In genomic region chr10:70186136-70186535, GRCm38 (mm10) we compare ENCODE assay signal across 8 mouse cellular contexts. TPM values are rescaled to one million over a fixed set of nuclear protein-coding genes. Genes with fewer than 3 reads are reported as not detected.
DNase-seq lines count a peak whose midpoint lies in the region; ATAC-seq and TF ChIP-seq lines count a peak whose summit lies in the region.

No protein-coding gene starts in this region.

- 0 out of 2 replicates have a peak, but pooled peaks cover 9% of the 10 kb centered on the region for H3K4me1 ChIP-seq in kidney, postnatal 0 days (replicated peaks; ENCODE audit: insufficient read depth, low read length)
- H3K4me1 ChIP-seq in kidney, embryonic 15.5 days = peaks cover 28% of the 10 kb centered on the region
- H3K4me1 ChIP-seq in intestine, embryonic 16.5 days (ENCODE audit: control insufficient read depth, insufficient read depth, low read length) = peaks cover 9% of the 10 kb centered on the region; the same call in 1 of the 2 replicates

- H3K4me2 ChIP-seq in kidney, postnatal 0 days (ENCODE audit: low read length) = no peak overlapping the region
- no peak overlapping the region for H3K4me2 ChIP-seq in kidney, embryonic 15.5 days
- no peak overlapping the region for H3K4me2 ChIP-seq in intestine, embryonic 16.5 days (ENCODE audit: low read depth, low read length)

- no peak overlapping the region for H3K27ac ChIP-seq in kidney, postnatal 0 days
- no peak overlapping the region for H3K27ac ChIP-seq in kidney, embryonic 15.5 days
- H3K27ac ChIP-seq in intestine, embryonic 16.5 days (ENCODE audit: low read length) = no peak overlapping the region

- no peaks in the 10 kb centered on the region for H3K27me3 ChIP-seq in kidney, postnatal 0 days (ENCODE audit: insufficient read depth, low read length)
- no peaks in the 10 kb centered on the region for H3K27me3 ChIP-seq in kidney, embryonic 15.5 days
- no peaks in the 10 kb centered on the region for H3K27me3 ChIP-seq in intestine, embryonic 16.5 days (replicated peaks; ENCODE audit: control insufficient read depth, insufficient read depth, low read length)

- TF ChIP-seq CTCF in kidney, postnatal 0 days (IDR thresholded peaks at IDR 0.05; ENCODE audit: low read depth) = peak; percentile 77

- no peak for DNase-seq in cerebellum, adult 11 months
- DNase-seq in kidney, postnatal 0 days (ENCODE audit: low spot score) = peak; percentile 61
- peak; percentile 22 for DNase-seq in MN1 (ENCODE audit: low spot score)
- DNase-seq in naive thymus-derived CD4-positive, alpha-beta T cell, adult 2 months (ENCODE audit: low read depth) = peak; percentile 21

- peaks cover 23% of the 10 kb centered on the region for H3K36me3 ChIP-seq in kidney, postnatal 0 days (ENCODE audit: insufficient read depth, low read length)
- H3K36me3 ChIP-seq in kidney, embryonic 15.5 days = peaks cover 67% of the 10 kb centered on the region
- peaks cover 10% of the 10 kb centered on the region for H3K36me3 ChIP-seq in intestine, embryonic 16.5 days (ENCODE audit: control insufficient read depth, insufficient read depth, low read length)

- H3K4me3 ChIP-seq in kidney, postnatal 0 days (replicated peaks; ENCODE audit: low read depth, low read length) = no peak overlapping the region
- H3K4me3 ChIP-seq in kidney, embryonic 15.5 days (replicated peaks) = no peak overlapping the region
- no peak overlapping the region for H3K4me3 ChIP-seq in intestine, embryonic 16.5 days (ENCODE audit: low read length)

- H3K9me3 ChIP-seq in kidney, postnatal 0 days (replicated peaks; ENCODE audit: low read length) = no peaks in the 10 kb centered on the region
- H3K9me3 ChIP-seq in kidney, embryonic 15.5 days (replicated peaks) = no peaks in the 10 kb centered on the region
- H3K9me3 ChIP-seq in intestine, embryonic 16.5 days (ENCODE audit: control insufficient read depth, low read length) = no peaks in the 10 kb centered on the region

- ATAC-seq in cerebellum, adult (ENCODE audit: insufficient number of reproducible peaks, low FRiP score, low TSS enrichment) = peak; percentile 37; the same call in 1 of the 2 replicates
- no peak; the same call in 1 of the 2 replicates for ATAC-seq in kidney, postnatal 0 days (replicated peaks; ENCODE audit: low FRiP score, low read depth)
- ATAC-seq in kidney, embryonic 15.5 days (replicated peaks; ENCODE audit: low FRiP score) = no peak
- 0 out of 2 replicates have a peak, but pooled peaks have one; percentile 26 for ATAC-seq in intestine, embryonic 16.5 days
- no peak for ATAC-seq in inflammation-experienced regulatory T-cells, adult 6 months

- WGBS in kidney, postnatal 0 days = 68% methylated on average over 9 of the region's 9 CpGs
- 67% methylated on average over 9 of the region's 9 CpGs for WGBS in kidney, embryonic 15.5 days
- 70% methylated on average over 9 of the region's 9 CpGs for WGBS in intestine, embryonic 16.5 days

- H3K9ac ChIP-seq in kidney, postnatal 0 days (ENCODE audit: low read depth, low read length) = no peak overlapping the region
- H3K9ac ChIP-seq in kidney, embryonic 15.5 days = no peak overlapping the region
- no peak overlapping the region for H3K9ac ChIP-seq in intestine, embryonic 16.5 days (ENCODE audit: low read depth, low read length)

RNA-seq across cellular contexts. Expression of gene Mrln, which starts 18.3 kb away (rescaled TPM):
- polyA plus RNA-seq in kidney, postnatal 0 days (2015; fragmentation: Nextera tagmentation; extraction: Ambion mirVana) = 6.0 and 9.8 TPM in 2 replicates
- polyA plus RNA-seq in kidney, embryonic 15.5 days (2015; fragmentation: Nextera tagmentation; extraction: Ambion mirVana) = 7.2 and 8.0 TPM in 2 replicates
- 0.65 and 0.95 TPM in 2 replicates for polyA plus RNA-seq in intestine, embryonic 16.5 days (2015; fragmentation: Nextera tagmentation; extraction: Ambion mirVana)
- not detected for polyA plus RNA-seq in inflammation-experienced regulatory T-cells, adult 6 months (2017; shearing (Covaris generic))

RNA-seq across cellular contexts. Expression of gene Slc16a9, which starts 58.8 kb away (rescaled TPM):
- polyA plus RNA-seq in kidney, postnatal 0 days (2015; fragmentation: Nextera tagmentation; extraction: Ambion mirVana) = 6.7 and 7.5 TPM in 2 replicates
- 3.8 and 4.8 TPM in 2 replicates for polyA plus RNA-seq in kidney, embryonic 15.5 days (2015; fragmentation: Nextera tagmentation; extraction: Ambion mirVana)
- polyA plus RNA-seq in intestine, embryonic 16.5 days (2015; fragmentation: Nextera tagmentation; extraction: Ambion mirVana) = 0.50 and 0.56 TPM in 2 replicates
- not detected for polyA plus RNA-seq in inflammation-experienced regulatory T-cells, adult 6 months (2017; shearing (Covaris generic))

Comparison
In these comparisons a context has a peak if more than half of its experiments do, and no peak if none do; other contexts are left out.
1. ATAC-seq: peak in cerebellum, adult (single experiment) and intestine, embryonic 16.5 days (single experiment); none in kidney, postnatal 0 days (single experiment), kidney, embryonic 15.5 days (single experiment) and inflammation-experienced regulatory T-cells, adult 6 months (single experiment).